Mouse (Mus musculus) bone marrow macrophage, adult 2 months (primary cell): ENCODE measurements at regions not wholly inside any gene's neighbourhood (a gene's known extent, or its start where the extent isn't known, plus 50 kb on each side); places are given as distances from the start of the nearest gene placed in this dataset.

Experiments used
- H3K27ac ChIP-seq: 2 replicates; pipeline ENCODE4 v1.5.1; 2012; ENCODE audit warnings: low read depth, low read length; ENCODE audit not compliant: insufficient read depth
- H3K4me1 ChIP-seq: 2 replicates; pipeline ENCODE4 v1.6.1; 2012; ENCODE audit warnings: low read length; ENCODE audit not compliant: control insufficient read depth, insufficient read depth
- H3K4me3 ChIP-seq: 2 replicates; pipeline ENCODE4 v1.5.1; 2012; ENCODE audit warnings: mild to moderate bottlenecking, low read length, moderate library complexity; ENCODE audit not compliant: insufficient read depth
- CTCF ChIP-seq: IDR thresholded peaks from 2 replicates; pipeline ENCODE4 v1.5.1; 2012; ENCODE audit warnings: low read depth, mild to moderate bottlenecking, low read length, moderate library complexity
- POLR2A ChIP-seq: IDR thresholded peaks from 2 replicates; pipeline ENCODE4 v1.6.1; 2012; ENCODE audit warnings: mild to moderate bottlenecking, low read depth, low read length, borderline replicate concordance

DNA sequence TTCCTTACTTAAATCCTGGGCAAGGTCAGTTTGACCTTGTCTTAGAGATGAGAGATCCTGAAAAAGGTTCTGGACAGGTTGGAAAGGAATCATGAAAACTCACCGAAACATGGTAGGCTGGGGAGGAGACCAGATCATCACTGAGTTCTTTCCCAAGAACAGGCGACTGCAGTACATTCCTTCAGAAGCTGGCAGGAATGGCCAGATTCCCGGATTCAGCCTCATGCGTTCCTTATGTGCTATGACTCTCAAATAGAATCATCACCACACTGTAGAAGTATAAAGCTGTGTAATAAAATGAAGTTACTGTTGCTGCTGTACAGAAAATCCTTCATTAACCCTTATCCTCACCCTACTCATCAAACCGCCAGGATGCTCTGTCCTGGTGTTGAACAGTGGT, 307.6 kb upstream of the Nmur2 start:
- TF ChIP-seq POLR2A (no peak), CTCF (no peak)
- Histone ChIP-seq H3K4me1 (no peaks in the 10 kb centered on the region), H3K4me3 (no peak overlapping the region), H3K27ac (no peak overlapping the region)

DNA sequence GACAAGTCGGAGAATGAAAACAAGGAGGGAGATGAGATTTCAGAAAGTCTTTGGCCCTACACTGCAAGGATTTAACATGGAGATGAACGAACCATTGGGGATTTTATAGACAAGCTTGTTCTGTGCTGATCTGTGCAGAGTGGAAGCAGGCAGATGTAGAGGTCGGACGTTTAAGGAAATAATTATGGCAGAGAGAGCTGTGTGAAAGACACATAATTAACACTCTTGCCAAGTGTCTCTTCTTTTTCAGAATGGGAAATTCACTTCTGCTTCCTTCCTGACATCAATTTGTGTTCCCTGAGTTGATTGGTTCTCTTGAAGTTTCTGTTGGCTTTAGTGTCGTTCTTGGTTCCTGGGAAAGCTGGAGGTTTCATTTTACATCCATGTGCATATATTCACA, 302.3 kb upstream of the Nmur2 start:
- no peaks in the 10 kb centered on the region for H3K4me1 ChIP-seq
- no peak overlapping the region for H3K27ac ChIP-seq
- H3K4me3 ChIP-seq = no peak overlapping the region
- no peak for TF ChIP-seq POLR2A
- no peak for TF ChIP-seq CTCF

DNA sequence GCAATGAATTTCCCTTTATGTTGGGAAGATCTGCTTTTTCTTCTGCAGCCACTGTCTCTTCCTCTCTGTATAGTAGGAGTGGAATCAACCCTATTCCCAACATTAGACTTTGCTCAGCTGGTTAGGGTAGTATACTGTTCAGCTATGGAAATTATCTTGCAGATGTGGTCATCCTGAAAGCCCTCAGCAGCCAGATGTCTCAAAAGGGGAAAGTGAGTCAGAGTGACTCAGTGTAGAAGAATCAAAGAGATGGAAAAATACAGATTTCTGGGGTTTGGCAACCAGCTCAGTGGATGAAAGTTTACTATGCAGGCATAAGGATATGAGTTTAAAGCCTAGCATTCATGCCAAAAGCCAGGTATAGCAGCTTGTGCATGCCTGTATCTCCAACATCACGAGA, 300.9 kb upstream of the Nmur2 start:
- Histone ChIP-seq H3K27ac (no peak overlapping the region), H3K4me1 (no peaks in the 10 kb centered on the region)
- no peak for TF ChIP-seq POLR2A

DNA sequence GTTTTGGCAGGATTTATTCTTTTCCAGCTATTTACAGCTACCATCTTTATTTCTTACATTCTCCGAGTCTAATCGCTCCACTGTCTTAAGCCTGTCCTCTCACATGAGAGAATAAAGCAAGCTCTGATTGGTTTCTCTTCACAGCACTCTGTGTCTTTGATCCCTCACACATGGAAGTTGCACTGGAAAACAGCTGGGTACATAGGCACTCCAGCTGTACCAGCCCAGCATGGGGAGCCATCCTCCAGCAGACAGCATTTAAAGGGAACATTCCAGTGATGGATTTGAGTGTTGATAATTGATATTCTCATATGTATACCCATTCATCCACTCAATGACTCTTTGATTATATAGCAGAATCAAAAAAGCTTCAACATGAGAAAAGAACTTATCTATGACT, 300.2 kb upstream of the Nmur2 start:
- no peak overlapping the region for H3K4me3 ChIP-seq
- H3K27ac ChIP-seq = no peak overlapping the region
- no peaks in the 10 kb centered on the region for H3K4me1 ChIP-seq
- TF ChIP-seq POLR2A = no peak
- no peak for TF ChIP-seq CTCF

More for the DNA sequence above, 300.9 kb upstream of the Nmur2 start:
- H3K4me3 ChIP-seq = no peak overlapping the region

DNA sequence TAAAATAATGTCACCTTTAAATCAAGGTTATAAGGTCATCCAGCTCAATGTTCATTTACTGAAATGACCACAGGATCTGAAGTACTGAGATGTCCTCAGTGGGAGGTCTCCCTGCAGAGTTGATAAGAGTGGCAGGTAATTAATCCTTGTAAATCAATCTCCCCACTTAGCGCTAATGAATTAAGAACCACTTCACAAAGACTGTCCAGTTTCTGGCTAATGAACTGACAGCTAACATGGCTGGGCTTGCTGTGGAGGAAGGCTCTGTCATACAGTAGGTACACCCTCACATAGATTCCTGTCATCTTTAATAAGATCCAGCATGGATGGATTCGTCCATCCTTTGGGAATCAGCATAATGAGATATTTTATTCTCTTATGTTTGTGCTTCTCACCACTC, 297.7 kb upstream of the Nmur2 start:
- TF ChIP-seq CTCF (no peak), POLR2A (no peak)
- H3K4me1 ChIP-seq = no peaks in the 10 kb centered on the region
- no peak overlapping the region for H3K4me3 ChIP-seq
- no peak overlapping the region for H3K27ac ChIP-seq

DNA sequence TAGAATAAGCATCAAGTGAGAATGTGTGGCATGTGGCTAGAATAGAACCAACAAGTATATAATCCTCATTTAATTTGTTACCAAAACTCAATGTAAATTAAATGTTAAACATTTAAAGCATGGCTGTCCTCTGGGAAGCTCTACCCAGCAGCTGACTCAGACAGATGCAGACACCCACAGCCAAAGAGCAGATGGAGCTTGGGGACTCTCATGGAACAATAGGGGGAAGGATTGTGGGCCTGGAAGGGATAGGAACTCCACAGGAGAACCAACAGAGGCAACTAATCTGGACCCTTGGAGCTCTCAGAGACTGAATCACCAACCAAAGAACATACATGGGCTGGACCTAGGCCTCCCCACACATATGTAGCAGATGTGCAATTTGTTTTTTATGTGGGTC, 295.1 kb upstream of the Nmur2 start:
- TF ChIP-seq CTCF = no peak
- TF ChIP-seq POLR2A = no peak
- H3K4me3 ChIP-seq = no peak overlapping the region
- no peaks in the 10 kb centered on the region for H3K4me1 ChIP-seq

DNA sequence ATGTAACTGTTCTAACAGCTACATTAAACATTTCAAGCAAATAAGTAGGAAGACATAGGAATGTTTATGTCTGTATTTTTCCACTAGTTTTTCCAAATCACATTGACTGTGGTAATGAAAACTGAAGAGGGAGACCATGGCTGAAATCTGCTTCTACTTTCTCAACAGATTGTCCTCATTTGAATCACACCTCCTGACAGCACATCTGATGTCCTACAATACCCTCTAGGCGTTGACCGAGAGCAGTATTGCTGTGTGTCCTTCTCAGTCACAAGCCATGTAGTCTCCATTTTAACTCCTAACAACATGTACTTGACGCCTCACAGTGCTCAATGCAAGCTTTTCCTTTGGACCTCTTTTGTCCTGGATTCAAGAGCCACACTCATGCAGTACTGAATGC, 279.5 kb upstream of the Nmur2 start:
- no peak for TF ChIP-seq POLR2A
- no peak for TF ChIP-seq CTCF
- Histone ChIP-seq H3K4me3 (no peak overlapping the region), H3K27ac (no peak overlapping the region), H3K4me1 (no peaks in the 10 kb centered on the region)

More for the DNA sequence above, 295.1 kb upstream of the Nmur2 start:
- H3K27ac ChIP-seq = no peak overlapping the region

DNA sequence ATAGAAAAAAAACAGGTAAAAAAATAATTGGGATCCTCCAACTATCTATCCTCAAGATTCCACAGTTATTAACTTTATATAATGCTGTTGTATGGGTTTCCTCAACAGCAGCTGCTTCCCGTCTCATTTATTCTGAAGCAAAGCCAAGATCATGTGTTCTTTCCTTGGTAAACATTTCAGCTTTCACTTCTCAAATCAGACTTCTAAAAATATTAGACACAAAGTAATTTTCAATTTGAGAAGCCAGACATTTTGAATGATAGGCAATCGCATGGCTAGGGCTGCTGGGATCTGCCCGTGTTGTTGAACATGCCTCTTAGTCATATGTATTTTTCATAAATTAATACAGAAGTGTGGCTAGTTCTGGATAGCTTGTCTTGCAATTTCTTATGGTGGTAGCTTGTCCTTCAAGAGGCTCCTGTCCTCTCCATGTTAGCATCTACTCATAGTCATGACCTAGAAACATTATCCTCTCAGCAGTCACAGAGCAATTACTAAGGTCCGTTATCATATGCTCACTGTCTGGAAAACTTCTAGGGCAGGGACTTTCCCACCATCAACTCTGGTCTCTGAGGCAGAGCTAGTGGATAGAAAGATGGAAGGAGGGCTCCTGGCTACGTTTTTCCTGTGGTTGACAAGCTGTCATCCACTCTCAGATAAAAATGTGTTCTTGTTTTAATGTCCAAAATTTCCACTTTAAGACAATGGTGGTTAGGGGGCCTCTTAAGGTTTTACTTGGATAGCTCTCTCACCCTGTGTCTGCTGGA, 274.6 kb upstream of the Nmur2 start:
- no peaks in the 10 kb centered on the region for H3K4me1 ChIP-seq
- H3K4me3 ChIP-seq = no peak overlapping the region
- H3K27ac ChIP-seq = no peak overlapping the region
- TF ChIP-seq CTCF = no peak
- TF ChIP-seq POLR2A = no peak

DNA sequence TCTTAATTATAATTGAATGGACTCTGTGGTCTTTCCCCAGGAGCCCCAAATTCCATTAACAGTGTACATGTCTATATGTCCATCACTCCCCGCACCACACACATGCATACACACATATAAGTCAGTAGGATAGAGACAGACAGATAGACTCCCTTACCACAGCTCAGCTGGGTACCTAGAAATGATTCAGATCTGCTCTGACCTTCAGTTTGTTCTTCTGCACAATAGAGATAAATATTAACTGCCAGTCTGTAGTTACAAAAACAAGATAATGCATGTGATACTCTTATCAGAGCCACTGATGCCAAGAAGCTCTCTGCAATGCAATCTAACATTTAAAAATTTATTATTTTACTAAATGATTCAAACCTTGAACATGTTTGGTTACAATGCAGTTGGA, 268.7 kb upstream of the Nmur2 start:
- H3K27ac ChIP-seq = no peak overlapping the region
- H3K4me3 ChIP-seq = no peak overlapping the region
- no peaks in the 10 kb centered on the region for H3K4me1 ChIP-seq
- no peak for TF ChIP-seq CTCF
- TF ChIP-seq POLR2A = no peak

DNA sequence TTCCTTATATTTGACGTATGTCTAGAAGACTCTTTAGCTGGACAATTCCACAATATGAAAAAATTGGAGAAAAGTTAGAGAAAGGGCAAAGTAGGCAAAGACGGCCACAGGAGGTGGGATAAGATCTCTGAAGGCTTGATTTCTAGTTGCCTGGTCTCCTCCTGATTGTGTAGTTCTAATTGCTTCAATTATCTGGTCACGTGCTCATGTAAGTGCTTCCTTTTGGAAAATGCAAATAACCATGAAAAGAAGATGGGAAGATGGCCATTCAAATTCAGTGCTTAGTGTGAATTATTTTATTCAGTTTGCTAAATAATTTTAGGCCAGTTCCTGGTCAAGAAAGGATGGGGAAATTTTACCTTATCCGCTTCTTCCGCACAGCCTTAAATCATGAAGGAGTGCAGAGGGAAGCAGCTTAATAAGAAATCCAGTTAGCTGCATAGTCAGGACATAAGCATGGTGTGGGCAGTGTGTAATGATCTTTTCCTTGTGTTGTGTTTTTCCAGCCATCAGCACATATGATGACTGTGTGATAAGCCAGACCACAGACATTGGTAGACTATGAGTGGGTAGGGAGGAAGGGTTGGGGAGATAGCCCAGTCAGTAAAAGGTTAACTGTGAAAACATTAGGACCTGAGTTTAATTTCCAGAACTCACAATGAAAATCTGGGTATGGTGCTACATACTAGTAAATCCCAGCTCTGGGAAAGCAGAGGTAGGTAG, 267.7 kb upstream of the Nmur2 start:
- H3K4me1 ChIP-seq = no peaks in the 10 kb centered on the region
- H3K27ac ChIP-seq = no peak overlapping the region
- H3K4me3 ChIP-seq = no peak overlapping the region
- TF ChIP-seq CTCF (no peak), POLR2A (no peak)

DNA sequence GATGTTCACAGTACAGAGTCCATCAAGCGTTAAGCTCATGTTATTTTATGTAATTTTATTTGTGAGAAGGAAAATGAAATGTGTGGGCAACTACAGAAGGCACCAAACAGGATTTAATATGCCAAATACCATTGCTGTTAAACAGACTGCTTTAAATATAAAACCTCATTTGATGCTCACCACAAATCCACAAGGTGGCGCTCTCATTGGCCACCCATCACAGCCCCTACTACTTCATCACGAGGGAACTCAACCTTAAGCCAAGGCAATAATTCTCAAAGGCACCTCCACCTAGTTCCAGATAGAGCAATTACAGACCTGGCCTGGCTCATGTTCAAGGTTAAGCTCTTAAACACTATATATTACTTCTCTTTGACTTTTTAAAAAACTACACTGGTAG, 266.2 kb upstream of the Nmur2 start:
- Histone ChIP-seq H3K4me3 (no peak overlapping the region), H3K27ac (no peak overlapping the region), H3K4me1 (no peaks in the 10 kb centered on the region)
- no peak for TF ChIP-seq POLR2A
- no peak for TF ChIP-seq CTCF
